Mouse (Mus musculus) C3H10T1/2 (cell line): ENCODE data around the gene Cdon. TPM values are rescaled to one million over a fixed set of nuclear protein-coding genes. Genes with fewer than 3 reads are reported as not detected.

Source experiments
- polyA plus RNA-seq, 2 experiments: library from polyadenylated mRNA; unstranded; fragments of >200 nt; fragmentation: generic; extraction: Trizol; gene quantifications; one replicate each; pipeline ENCODE4 v1.2.1; 2012; ENCODE audit warnings: missing spikeins in 2 of 2

Gene Cdon
- 1 to 10 TPM in 1 of 2 experiments, under 1 TPM in 1; 0.14 to 7.4 TPM for polyA plus RNA-seq

DNA sequence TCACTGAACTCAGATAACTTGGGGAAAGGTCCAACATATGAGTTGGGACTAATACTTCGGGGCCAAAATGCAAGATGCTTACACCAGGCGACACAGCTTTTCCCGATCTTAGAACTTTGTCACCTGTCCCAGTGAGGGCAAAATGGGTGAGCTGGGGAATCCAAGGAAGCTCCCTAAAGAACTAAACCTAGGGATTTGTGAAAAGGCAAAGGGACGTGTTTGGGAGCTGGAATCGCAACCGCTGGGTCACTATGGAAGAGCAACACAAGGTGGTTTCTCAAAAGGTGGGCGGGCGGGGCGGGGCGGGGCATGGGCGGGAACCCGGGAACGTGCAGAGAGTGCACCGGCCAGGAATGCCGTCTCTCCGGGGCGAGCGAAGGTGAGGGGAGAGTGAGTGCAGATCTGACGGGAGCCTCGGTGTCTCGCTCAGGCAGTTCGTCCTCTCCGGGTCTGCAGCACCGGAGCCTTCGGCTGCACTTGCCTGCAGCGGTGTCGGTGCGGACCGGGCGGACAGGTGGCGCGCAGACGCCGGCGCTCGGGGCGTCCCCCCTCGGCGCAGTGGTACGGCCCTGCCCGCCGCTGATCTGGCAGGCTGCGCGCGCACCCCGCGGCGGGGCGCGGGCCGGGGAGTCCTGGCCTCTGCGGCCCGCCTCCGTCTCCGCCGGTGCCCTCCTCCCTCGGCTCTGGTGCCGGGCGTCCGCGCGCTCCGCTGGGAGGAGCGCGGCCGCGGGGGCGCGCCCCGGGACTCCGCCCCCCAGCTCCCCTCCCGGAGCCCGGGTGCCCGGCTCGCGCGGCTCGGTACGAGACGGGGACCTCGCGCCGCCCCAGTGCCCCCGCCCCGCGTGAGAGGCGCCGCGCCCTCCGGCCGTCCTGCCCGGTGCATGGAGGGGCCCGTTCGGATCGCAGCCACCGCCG lies at the start of gene Cdon:
Cdon (plus strand) TSS at position 324 of the 915 bp plus-strand sequence.

DNA sequence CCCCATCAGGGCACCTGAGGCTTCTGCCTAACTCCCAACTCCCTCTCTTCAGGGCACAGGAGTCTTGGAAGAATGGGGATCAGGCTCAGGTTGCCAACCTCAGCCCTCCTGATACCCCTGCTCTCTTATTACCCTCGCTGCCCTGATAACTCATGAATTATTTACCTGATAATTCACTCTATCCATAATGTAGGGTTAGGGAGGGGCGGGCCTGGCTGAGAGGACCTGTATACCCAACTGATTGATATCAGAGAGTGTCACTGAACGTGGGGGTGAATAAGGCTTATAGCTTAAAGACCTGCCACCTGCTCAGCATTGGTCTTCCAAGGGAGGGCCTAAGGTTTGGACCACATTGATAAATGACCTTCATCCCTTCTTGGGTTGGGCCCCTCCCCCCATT lies 97.2 kb downstream of the Cdon start, which contains the start of gene Gm1113:
Gm1113 (minus strand) TSS at position 101 of the 400 bp plus-strand sequence.

Other genes starting within 250 kb of the Cdon start
- gene Dcps, start 245.1 kb upstream of the Cdon start, polyA plus RNA-seq: 10 to 100 TPM; 62.1 to 71.2 TPM
- gene Srpr, start 221.0 kb upstream of the Cdon start, polyA plus RNA-seq: 10 to 100 TPM; 25.5 to 67.5 TPM
- 1 to 10 TPM in 1 of 2 experiments, under 1 TPM in 1; 0.95 to 3.2 TPM for gene Tirap, start 220.8 kb upstream of the Cdon start, polyA plus RNA-seq
- 10 to 100 TPM in 1 of 2 experiments, 1 to 10 TPM in 1; 7.3 to 11.8 TPM for gene Foxred1, start 210.1 kb upstream of the Cdon start, polyA plus RNA-seq
- 10 to 100 TPM in 1 of 2 experiments, 1 to 10 TPM in 1; 5.6 to 10.6 TPM for gene Fam118b, start 153.3 kb upstream of the Cdon start, polyA plus RNA-seq
- gene Rpusd4, start 153.3 kb upstream of the Cdon start, polyA plus RNA-seq: 10 to 100 TPM in 1 of 2 experiments, 1 to 10 TPM in 1; 5.4 to 15.4 TPM
- not detected for gene Gm1113, start 97.1 kb downstream of the Cdon start, polyA plus RNA-seq
- not detected for gene Ddx25, start 137.4 kb downstream of the Cdon start, polyA plus RNA-seq
- 1 to 10 TPM in 1 of 2 experiments, under 1 TPM in 1; 0.25 to 2.1 TPM for gene Pus3, start 137.5 kb downstream of the Cdon start, polyA plus RNA-seq
- under 1 TPM; 0.08 to 0.25 TPM for gene Pate2, start 149.2 kb downstream of the Cdon start, polyA plus RNA-seq
- gene Hyls1, start 149.3 kb downstream of the Cdon start, polyA plus RNA-seq: 1 to 10 TPM in 1 of 2 experiments, under 1 TPM in 1; 0.46 to 5.7 TPM
- not detected for gene Pate4, start 190.8 kb downstream of the Cdon start, polyA plus RNA-seq
- not detected for gene Pate3, start 227.1 kb downstream of the Cdon start, polyA plus RNA-seq